Mouse (Mus musculus): ENCODE data around the gene Il11ra2.
"Not testable (repeated sequence)": the region's sequence is repeated elsewhere in the genome, so short reads cannot be mapped to it uniquely, and the experiment has no call there.

Il11ra2 gene

DNA sequence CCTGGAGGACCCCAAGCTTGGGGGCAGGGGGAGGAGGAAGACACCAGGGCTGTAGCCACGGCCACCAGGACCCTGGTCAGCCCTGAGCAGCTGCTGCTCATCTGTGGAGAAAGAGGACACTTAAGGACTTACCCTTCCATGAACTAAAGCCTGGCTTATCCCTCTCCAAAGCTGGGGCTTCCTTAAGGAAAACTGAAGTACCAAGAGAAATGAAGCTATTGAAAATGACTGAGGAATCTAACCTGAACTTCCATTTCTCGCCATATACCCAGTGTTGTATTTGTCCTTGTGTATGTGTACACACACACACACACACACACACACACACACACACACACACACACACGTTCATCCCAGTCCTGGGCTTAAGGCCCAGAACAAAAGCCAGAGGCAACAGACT is at the start of gene Il11ra2:
Gene Il11ra2, minus strand, starts transcription at position 101 of the 400 bp plus-strand sequence.
- DNase-seq, result not testable (repeated sequence)

DNA sequence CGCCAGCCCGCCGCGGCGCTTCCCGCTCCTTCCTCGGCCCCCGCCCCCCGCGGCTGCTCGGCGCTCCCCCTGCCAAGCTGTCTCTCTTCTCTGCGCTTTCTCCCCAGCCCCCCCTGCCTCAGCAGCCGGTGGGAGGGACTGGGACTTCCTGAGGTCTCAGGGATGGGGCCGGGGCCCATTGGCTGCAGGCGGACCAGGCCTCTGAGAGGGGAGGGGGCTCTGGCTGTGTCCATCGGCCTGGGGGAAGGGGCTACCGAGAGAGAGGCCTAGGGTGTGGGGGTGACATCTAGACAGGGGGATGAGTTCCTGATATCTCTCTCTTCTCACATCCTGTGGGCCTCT is 20.5 kb upstream of the Il11ra2 start:
- not testable (repeated sequence) for DNase-seq

DNA sequence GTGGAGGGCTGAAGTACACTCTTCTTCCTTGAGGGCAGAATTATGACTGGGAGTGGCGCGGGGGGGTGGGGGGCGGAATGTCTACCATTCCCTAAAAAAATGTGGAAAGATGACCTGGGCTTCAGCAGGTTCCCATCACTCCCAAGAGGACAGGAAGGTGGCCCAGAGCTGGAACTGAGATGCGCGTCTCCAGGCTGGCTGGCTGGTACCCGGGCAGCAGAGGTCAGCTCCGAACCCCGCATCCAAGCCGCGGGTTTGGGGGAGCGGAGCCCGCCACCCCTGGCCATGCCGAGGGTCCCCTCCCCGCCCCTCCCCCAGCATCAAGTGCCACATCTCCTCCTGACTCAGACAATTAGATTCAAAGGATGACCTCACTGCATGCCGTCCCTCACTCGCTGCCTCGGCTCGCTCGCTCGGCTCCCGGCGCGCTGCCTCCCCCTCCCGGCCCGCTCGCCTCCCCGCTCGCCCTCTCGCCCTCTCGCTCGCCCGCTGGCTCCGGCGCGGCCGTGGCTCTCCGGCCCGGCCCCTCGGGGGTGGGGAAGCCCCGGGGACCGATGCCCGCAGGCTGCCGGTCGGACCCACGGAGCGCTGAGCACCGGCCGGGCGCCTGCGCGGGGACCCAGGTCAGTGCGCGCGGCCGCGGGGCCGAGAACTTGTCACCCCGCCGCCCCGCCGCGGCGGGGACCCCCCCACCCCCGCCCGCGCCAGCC is 19.9 kb upstream of the Il11ra2 start:
- not testable (repeated sequence) for DNase-seq

DNA sequence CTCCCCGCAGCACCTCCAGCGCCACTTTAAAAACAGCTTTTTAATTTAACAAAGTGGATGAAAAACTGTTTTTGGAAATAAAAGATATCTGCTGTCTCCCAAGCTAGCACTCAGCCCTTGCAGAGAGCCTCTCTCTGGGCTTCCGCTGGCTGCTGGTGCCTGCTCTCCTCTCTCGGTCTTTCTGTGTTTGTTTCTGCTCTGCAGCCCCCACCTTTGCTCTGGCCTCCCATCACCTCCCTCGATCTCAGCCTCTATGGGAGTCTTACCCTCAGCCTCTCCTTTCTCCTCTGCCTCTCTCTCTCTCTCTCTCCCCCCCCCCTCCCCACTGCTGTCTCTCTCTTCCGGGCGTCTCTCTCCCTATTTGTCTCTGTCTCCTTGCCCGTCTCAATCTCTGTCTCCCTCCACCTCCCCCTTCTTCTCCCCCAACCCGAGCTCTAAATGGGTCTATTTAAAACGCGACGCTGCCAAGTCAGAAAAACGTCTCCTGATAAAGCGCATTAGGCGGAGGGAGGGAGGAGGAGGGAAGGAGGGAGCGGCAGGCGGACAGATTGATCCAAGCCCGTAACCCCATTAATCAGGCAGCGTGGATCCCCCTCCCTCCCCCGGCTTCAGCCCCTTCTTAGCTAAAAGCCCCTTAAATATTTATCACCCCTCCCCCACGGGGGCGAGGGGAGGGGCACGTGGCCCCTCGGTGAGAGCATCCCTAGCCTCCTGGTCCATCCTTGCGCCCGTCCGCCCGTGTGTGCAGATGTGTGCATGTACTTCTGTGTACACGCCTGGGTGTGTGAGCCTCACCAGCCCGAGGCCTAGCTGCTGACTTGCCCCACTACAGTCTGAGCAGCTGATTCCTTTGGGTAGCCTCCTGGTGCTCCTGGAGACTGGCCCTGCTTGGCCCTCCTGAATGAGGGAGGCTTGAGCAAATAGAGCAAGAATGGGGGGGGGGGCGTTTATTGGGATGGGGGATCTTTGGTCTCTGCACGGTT is 19.0 kb upstream of the Il11ra2 start:
- not testable (repeated sequence) for DNase-seq

GRCm38 (mm10) chr4:42679365-42679764 is 17.7 kb upstream of the Il11ra2 start:
- DNase-seq, result not testable (repeated sequence)

DNA sequence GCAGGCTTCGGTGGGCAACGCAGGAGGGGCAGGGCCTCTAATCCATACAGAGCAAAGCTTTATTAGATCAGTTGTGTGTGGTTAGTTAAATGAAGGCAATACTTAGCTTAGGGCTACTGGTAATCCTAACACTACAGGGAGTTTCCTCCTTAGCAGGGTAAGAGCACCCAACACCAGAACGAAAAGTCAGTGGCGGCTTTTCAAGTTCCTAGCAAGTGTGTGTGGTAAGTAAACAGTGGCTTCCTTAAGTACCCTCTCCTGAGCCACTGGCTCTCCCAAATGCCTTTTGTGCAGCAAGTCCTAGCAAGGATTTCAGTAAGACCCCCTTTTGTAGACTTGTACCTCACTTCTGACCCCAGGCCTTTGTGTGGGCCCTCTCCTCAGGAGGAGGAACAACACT is 13.7 kb upstream of the Il11ra2 start:
- not testable (repeated sequence) for DNase-seq

GRCm38 (mm10) chr4:42654951-42655350 is 6.7 kb downstream of the Il11ra2 start, which contains the start of gene Ccl27b:
TSS of gene Ccl27b (plus strand) at chr4:42655251.
- not testable (repeated sequence) for DNase-seq

GRCm38 (mm10) chr4:42629419-42629818 is 32.3 kb downstream of the Il11ra2 start, which contains the start of gene Gm2564:
TSS of gene Gm2564 (plus strand) at chr4:42629719.
- DNase-seq, result not testable (repeated sequence)

- DNase-seq, result not testable (repeated sequence)
Observed at GRCm38 (mm10) chr4:42611895-42612294, 49.8 kb downstream of the Il11ra2 start, which contains the start of gene Gm10591. TSS of gene Gm10591 (plus strand) at chr4:42612195.

Data from layer of hippocampus, adult 9-11 months (tissue).